Mouse (Mus musculus) embryonic fibroblast, embryonic 13.5 days (primary cell): ENCODE results near the gene Gm6408. TPM values are rescaled to one million over a fixed set of nuclear protein-coding genes. Genes with fewer than 3 reads are reported as not detected.
"Not testable (repeated sequence)": the region's sequence is repeated elsewhere in the genome, so short reads cannot be mapped to it uniquely, and the experiment has no call there.

Source experiments
- H3K27ac ChIP-seq: 2 replicates; pipeline ENCODE4 v1.5.1; 2012; ENCODE audit warnings: low read length, control low read depth, inconsistent platforms; ENCODE audit not compliant: insufficient read depth
- H3K4me1 ChIP-seq: 2 replicates; pipeline ENCODE4 v1.6.1; 2011; ENCODE audit warnings: low read length; ENCODE audit not compliant: control insufficient read depth, insufficient read depth
- H3K4me3 ChIP-seq: 2 replicates; pipeline ENCODE4 v1.5.1; 2011; ENCODE audit warnings: mild to moderate bottlenecking, control low read depth, low read length; ENCODE audit not compliant: insufficient read depth
- CTCF ChIP-seq: IDR thresholded peaks from 2 replicates; pipeline ENCODE4 v1.5.1; 2011; ENCODE audit warnings: mild to moderate bottlenecking, control low read depth, low read length, moderate library complexity, borderline replicate concordance; ENCODE audit not compliant: insufficient read depth
- POLR2A ChIP-seq: IDR thresholded peaks from 2 replicates; pipeline ENCODE4 v1.6.1; 2011; ENCODE audit warnings: low read depth, mild to moderate bottlenecking, control low read depth, low read length, moderate library complexity
- polyA plus RNA-seq: library from polyadenylated mRNA; stranded (reverse); fragments of >200 nt; gene quantifications from 2 replicates; pipeline ENCODE4 v1.2.4, GENCODE M21; 2011; ENCODE audit warnings: low read depth; ENCODE audit not compliant: missing spikeins, insufficient read length

Gm6408 gene
- polyA plus RNA-seq: not detected in 2 replicates

- H3K4me1 ChIP-seq, H3K27ac ChIP-seq, H3K4me3 ChIP-seq: not testable (repeated sequence)
These were observed at the start of gene Gm6408 for GRCm38 (mm10) chr5:146481665-146482064. TSS of gene Gm6408 (plus strand) at chr5:146481965.

- H3K4me1 ChIP-seq: no peaks in the 10 kb centered on the region
- H3K27ac ChIP-seq: no peak overlapping the region
- H3K4me3 ChIP-seq: no peak overlapping the region
- TF ChIP-seq CTCF: no peak
- TF ChIP-seq POLR2A: no peak
These were observed 49.3 kb upstream of the Gm6408 start for GRCm38 (mm10) chr5:146432476-146432875.

GRCm38 (mm10) chr5:146435316-146435715 is 46.4 kb upstream of the Gm6408 start:
- H3K4me3 ChIP-seq: no peak overlapping the region
- H3K27ac ChIP-seq: no peak overlapping the region
- H3K4me1 ChIP-seq: no peaks in the 10 kb centered on the region
- no peak for TF ChIP-seq POLR2A

GRCm38 (mm10) chr5:146436796-146437195 is 45.0 kb upstream of the Gm6408 start:
- Histone ChIP-seq H3K4me3 (no peak overlapping the region), H3K4me1 (no peaks in the 10 kb centered on the region), H3K27ac (no peak overlapping the region)
- no peak for TF ChIP-seq CTCF
- TF ChIP-seq POLR2A: no peak

GRCm38 (mm10) chr5:146439152-146439781 is 42.5 kb upstream of the Gm6408 start:
- TF ChIP-seq POLR2A (no peak), CTCF (no peak)
- H3K27ac ChIP-seq: no peak overlapping the region
- no peak overlapping the region for H3K4me3 ChIP-seq
- H3K4me1 ChIP-seq: no peaks in the 10 kb centered on the region

- Histone ChIP-seq H3K27ac (no peak overlapping the region), H3K4me3 (no peak overlapping the region), H3K4me1 (no peaks in the 10 kb centered on the region)
- TF ChIP-seq CTCF (no peak), POLR2A (no peak)
These were observed 41.5 kb upstream of the Gm6408 start for GRCm38 (mm10) chr5:146440273-146440672.

- H3K4me1 ChIP-seq: no peaks in the 10 kb centered on the region
- no peak overlapping the region for H3K27ac ChIP-seq
- H3K4me3 ChIP-seq: no peak overlapping the region
- TF ChIP-seq POLR2A (no peak), CTCF (no peak)
These were observed 39.0 kb upstream of the Gm6408 start for GRCm38 (mm10) chr5:146442767-146443166.

- TF ChIP-seq CTCF (no peak), POLR2A (no peak)
- H3K27ac ChIP-seq: no peak overlapping the region
- H3K4me3 ChIP-seq: no peak overlapping the region
- no peaks in the 10 kb centered on the region for H3K4me1 ChIP-seq
These were observed 35.1 kb upstream of the Gm6408 start for GRCm38 (mm10) chr5:146446633-146447032.

GRCm38 (mm10) chr5:146451592-146452254 is 30.0 kb upstream of the Gm6408 start:
- Histone ChIP-seq H3K4me3 (no peak overlapping the region), H3K27ac (no peak overlapping the region), H3K4me1 (no peaks in the 10 kb centered on the region)
- no peak for TF ChIP-seq CTCF

- Histone ChIP-seq H3K27ac (no peak overlapping the region), H3K4me1 (no peaks in the 10 kb centered on the region), H3K4me3 (no peak overlapping the region)
- TF ChIP-seq CTCF: no peak
- TF ChIP-seq POLR2A: no peak
These were observed 28.2 kb upstream of the Gm6408 start for GRCm38 (mm10) chr5:146453556-146453955.
